Mouse (Mus musculus) hindbrain, embryonic 13.5 days (tissue): ENCODE measurements around the gene H2-T22. TPM values are rescaled to one million over a fixed set of nuclear protein-coding genes. Genes with fewer than 3 reads are reported as not detected.
"Not testable (repeated sequence)": the region's sequence is repeated elsewhere in the genome, so short reads cannot be mapped to it uniquely, and the experiment has no call there.

Source experiments
- ATAC-seq: fragments of 200-750 bp; cut with Nextera tagmentation; 2 replicates; pipeline ENCODE4 v1.8.0; 2017; ENCODE audit warnings: moderate TSS enrichment; ENCODE audit not compliant: low FRiP score
- H3K27ac ChIP-seq: fragments of 300-500 bp; sonication (generic); 2 replicates; pipeline ENCODE4 v1.5.1; 2015; ENCODE audit warnings: inconsistent platforms, mild to moderate bottlenecking, moderate library complexity
- H3K27me3 ChIP-seq: fragments of 300-500 bp; sonication (generic); 2 replicates; pipeline ENCODE4 v1.6.1; 2015; ENCODE audit warnings: mild to moderate bottlenecking, inconsistent platforms
- H3K36me3 ChIP-seq: fragments of 300-500 bp; sonication (generic); 2 replicates; pipeline ENCODE4 v1.6.1; 2015; ENCODE audit warnings: mild to moderate bottlenecking, inconsistent platforms
- H3K4me1 ChIP-seq: fragments of 300-500 bp; sonication (generic); replicated peaks from 2 replicates; pipeline ENCODE4 v1.6.1; 2015; ENCODE audit warnings: inconsistent platforms
- H3K4me2 ChIP-seq: fragments of 300-500 bp; sonication (generic); 2 replicates; pipeline ENCODE4 v1.6.1; 2015; ENCODE audit warnings: inconsistent platforms, mild to moderate bottlenecking, moderate library complexity
- H3K4me3 ChIP-seq: fragments of 300-500 bp; sonication (generic); 2 replicates; pipeline ENCODE4 v1.5.1; 2015; ENCODE audit warnings: mild to moderate bottlenecking, inconsistent platforms
- H3K9ac ChIP-seq: fragments of 300-500 bp; sonication (generic); 2 replicates; pipeline ENCODE4 v1.6.1; 2015; ENCODE audit warnings: mild to moderate bottlenecking, inconsistent platforms
- H3K9me3 ChIP-seq: fragments of 300-500 bp; sonication (generic); 2 replicates; pipeline ENCODE4 v1.6.1; 2016; ENCODE audit warnings: inconsistent platforms
- WGBS: fragments of 180-500 bp; shearing (Covaris S2); methylation state at CpG from one replicate; pipeline ENCODE4 v1.1.7; 2015; 5-methylcytosine and 5-hydroxymethylcytosine counted together
- polyA plus RNA-seq: library from polyadenylated mRNA; unstranded; fragments of >200 nt; fragmentation: Nextera tagmentation; extraction: Ambion mirVana; gene quantifications from 2 replicates; pipeline ENCODE4 v1.2.1, GENCODE M21; 2015

The H2-T22 gene
- polyA plus RNA-seq, 1 experiment from 2014 or later: 7.0 TPM

DNA sequence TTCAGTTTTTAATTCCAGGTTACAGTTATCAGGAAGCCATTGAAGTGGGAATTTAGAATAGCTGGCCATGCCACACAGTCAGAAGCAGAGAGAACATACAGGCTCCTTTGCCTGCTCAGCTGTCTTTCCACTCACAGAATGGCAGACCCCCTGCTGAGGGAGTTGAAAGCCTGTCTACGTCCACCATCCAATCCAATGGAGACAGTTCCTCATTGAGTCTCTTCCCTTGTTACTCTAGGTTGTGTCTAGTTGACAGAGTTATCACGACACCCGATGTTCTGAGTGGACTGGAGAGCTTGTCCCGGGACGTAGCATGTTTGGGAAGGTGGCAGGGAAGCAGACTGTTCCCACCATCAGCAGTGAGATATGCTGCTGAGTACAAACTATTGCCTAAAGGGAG, 17.4 kb downstream of the H2-T22 start:
- Histone ChIP-seq H3K27me3 (no peaks in the 10 kb centered on the region), H3K36me3 (no peaks in the 10 kb centered on the region), H3K4me3 (no peak overlapping the region), H3K27ac (no peak overlapping the region), H3K9me3 (no peaks in the 10 kb centered on the region), H3K4me1 (0 out of 2 replicates have a peak, but pooled peaks cover 14% of the 10 kb centered on the region), H3K4me2 (no peak overlapping the region), H3K9ac (no peak overlapping the region)
- 56% methylated on average over 5 of the region's 5 CpGs for WGBS
- ATAC-seq: no peak

DNA sequence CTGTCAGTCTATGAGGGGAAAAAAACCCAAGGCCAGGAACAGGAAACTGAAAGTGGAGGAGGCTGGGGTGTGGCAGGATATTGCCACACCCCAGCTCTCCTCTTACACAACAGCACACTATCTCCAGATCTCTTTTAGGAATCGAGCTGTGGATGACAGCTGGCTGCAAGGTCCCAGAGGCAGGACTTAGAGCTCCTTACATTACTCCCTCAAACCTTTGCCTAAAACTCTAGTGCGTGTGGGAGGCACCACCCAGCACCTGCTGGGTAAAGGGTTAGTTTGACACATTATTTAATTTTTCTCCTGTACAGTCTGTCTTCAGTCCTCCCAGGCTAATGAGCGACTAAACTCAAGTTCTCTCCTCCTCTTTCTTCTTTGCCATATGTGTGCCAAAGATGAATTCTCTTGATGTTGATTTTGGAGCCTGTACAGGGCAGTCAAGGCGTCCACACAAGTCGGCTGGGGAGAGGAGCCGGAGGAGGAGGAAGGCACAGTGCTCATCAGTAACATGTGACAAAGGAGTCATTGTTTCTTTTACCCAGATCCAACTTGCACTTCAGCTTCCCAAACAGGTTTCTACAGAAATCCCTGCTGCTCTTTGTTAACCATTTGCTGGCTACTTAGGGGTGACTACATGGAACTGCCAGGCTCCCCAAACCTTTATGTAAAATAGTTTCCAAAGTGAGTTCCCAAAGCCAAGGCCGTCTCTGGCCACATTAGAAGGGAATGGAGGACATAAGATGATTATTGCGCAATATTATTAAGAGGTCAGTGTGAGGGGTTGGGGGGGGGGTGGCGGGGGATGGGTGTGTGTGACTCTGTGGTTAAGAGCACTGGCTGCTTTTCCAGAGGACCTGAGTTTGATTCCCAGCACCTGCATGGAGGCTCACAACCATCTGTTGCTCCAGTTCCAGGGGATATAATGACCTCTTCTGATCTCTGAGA, 18.6 kb downstream of the H2-T22 start:
- no peaks in the 10 kb centered on the region for H3K27me3 ChIP-seq
- H3K4me2 ChIP-seq: no peak overlapping the region
- no peak overlapping the region for H3K27ac ChIP-seq
- 0 out of 2 replicates have a peak, but pooled peaks cover 14% of the 10 kb centered on the region for H3K4me1 ChIP-seq
- no peak overlapping the region for H3K4me3 ChIP-seq
- ATAC-seq: no peak
- H3K36me3 ChIP-seq: no peaks in the 10 kb centered on the region
- H3K9me3 ChIP-seq: no peaks in the 10 kb centered on the region
- 63% methylated on average over 9 of the region's 9 CpGs for WGBS
- no peak overlapping the region for H3K9ac ChIP-seq

DNA sequence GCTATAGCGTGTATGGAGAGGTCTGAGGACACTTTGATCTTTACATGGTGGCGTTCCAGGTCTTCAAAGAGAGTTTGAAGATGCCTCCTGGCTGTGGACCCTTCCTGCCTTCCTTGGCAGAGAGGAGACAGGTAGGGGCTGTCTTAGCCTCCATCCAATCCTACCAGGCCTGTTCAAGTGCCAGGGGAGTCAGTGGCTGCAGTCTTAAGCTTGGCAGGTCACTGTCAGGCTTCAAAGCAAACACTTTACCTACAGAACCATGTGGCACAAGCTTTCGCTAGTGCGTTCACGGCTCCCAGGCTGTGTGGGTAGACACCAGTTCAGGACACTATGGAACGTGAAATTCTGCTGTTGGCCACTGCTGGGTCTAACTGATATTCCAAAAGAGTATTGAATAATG, 19.6 kb downstream of the H2-T22 start:
- Histone ChIP-seq H3K27me3 (no peaks in the 10 kb centered on the region), H3K4me1 (0 out of 2 replicates have a peak, but pooled peaks cover 14% of the 10 kb centered on the region), H3K9ac (no peak overlapping the region), H3K9me3 (no peaks in the 10 kb centered on the region), H3K4me3 (no peak overlapping the region), H3K36me3 (no peaks in the 10 kb centered on the region), H3K27ac (no peak overlapping the region), H3K4me2 (no peak overlapping the region)
- ATAC-seq: no peak
- 94% methylated on average over 6 of the region's 6 CpGs for WGBS

DNA sequence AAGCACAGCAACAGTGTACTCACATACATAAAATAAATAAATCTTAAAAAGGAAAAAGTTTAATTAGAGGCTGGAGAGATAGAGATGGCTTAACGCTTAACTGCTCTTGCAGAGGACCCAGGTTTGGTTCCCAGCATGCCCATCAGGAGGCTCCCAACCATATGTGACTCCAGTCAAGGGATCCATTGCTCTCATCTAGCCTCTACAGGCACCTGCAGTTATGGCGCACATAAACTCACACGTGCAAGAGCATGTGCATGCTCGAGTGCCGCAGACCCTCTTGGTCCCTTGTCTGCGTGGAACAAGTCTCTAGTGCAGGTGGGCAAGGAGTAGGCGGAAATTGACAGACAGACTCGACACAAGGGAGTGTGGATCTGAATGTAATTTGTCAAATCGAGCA, 20.4 kb downstream of the H2-T22 start:
- WGBS: 97% methylated on average over 9 of the region's 9 CpGs
- no peaks in the 10 kb centered on the region for H3K9me3 ChIP-seq

DNA sequence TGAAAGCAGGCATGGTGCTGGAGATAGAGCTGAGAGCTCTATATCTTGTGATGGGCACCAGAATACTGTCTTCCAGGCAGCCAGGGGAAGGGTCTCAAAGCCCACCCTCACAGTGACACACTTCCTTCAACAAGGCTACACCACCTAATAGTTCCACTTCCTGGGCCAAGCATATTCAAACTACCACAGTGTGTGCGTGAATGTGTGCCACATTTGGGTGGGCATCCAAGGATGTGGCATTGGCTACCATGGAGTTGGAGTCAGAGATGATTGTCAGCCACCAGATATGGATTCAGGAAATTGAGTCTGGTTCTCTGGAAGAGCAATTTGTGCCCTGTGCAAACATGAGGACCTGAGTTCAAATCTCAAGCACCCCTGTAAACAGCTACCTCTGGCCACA, 21.2 kb downstream of the H2-T22 start:
- 96% methylated on average over 1 of the region's 1 CpGs for WGBS
- no peak overlapping the region for H3K27ac ChIP-seq
- H3K9me3 ChIP-seq: no peaks in the 10 kb centered on the region
- no peaks in the 10 kb centered on the region for H3K36me3 ChIP-seq
- no peaks in the 10 kb centered on the region for H3K27me3 ChIP-seq
- H3K9ac ChIP-seq: no peak overlapping the region
- no peak for ATAC-seq
- H3K4me1 ChIP-seq: 0 out of 2 replicates have a peak, but pooled peaks cover 12% of the 10 kb centered on the region
- H3K4me2 ChIP-seq: no peak overlapping the region
- no peak overlapping the region for H3K4me3 ChIP-seq

More for the DNA sequence above, 20.4 kb downstream of the H2-T22 start:
- Histone ChIP-seq H3K4me1 (0 out of 2 replicates have a peak, but pooled peaks cover 14% of the 10 kb centered on the region), H3K36me3 (no peaks in the 10 kb centered on the region), H3K4me2 (no peak overlapping the region), H3K27me3 (no peaks in the 10 kb centered on the region), H3K27ac (no peak overlapping the region), H3K4me3 (no peak overlapping the region), H3K9ac (no peak overlapping the region)
- no peak for ATAC-seq

DNA sequence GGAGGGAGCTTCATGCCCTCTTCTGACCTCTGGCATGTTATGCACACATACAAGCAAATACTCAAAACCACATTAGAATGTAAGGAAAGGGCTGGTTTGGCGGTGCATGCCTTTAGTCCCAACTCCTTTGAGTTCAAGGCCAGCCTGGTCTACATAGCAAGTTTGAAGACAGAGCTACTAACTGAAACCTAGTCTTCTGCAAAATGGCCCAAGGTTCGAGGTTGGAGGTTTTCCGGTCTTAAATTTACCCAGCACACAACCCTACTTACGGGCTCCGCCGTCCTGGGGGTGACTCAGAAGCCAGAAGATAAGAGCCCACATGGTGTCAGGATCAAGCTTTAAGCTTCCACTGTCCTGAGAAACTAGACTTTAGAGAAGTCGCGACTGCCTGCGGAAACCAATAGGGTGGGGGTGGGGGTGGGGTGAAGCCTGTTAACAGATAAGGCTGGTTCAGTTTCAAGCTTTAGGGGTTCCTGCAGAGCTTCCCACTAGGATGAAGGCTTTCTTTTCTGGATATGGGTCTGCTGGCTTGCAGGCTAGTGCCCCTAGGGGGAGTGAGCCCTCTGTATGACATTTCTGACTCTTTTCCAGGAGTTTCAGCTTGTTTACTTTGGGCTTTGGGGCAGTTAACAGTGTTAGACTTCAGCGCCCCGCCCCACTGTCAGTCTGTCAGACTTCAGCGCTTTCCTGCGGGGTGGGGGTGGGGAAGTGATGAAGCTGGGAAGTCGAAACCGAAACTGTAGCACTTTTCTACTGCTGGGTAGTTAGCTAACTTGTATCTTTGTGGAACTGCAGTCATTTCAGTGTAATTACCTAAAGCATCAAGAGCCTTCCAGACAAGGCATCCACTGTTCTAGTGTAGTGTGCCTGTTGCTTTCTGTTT, 22.1 kb downstream of the H2-T22 start, which contains the start of gene H2-T24:
H2-T24 (minus strand) TSS at position 370 of the 883 bp plus-strand sequence.
- no peak for ATAC-seq
- no peaks in the 10 kb centered on the region for H3K9me3 ChIP-seq
- H3K4me3 ChIP-seq: no peak within 1 kb of the TSS
- H3K9ac ChIP-seq: no peak within 1 kb of the TSS
- H3K36me3 ChIP-seq: peaks cover 4% of the 10 kb centered on the region
- no peak within 1 kb of the TSS for H3K27ac ChIP-seq
- 44% methylated on average over 15 of the region's 15 CpGs for whole genome bisulfite sequencing
- H3K4me2 ChIP-seq: no peak within 1 kb of the TSS
- no peaks in the 10 kb centered on the region for H3K27me3 ChIP-seq
- H3K4me1 ChIP-seq: 0 out of 2 replicates have a peak, but pooled peaks cover 8% of the 10 kb centered on the region

DNA sequence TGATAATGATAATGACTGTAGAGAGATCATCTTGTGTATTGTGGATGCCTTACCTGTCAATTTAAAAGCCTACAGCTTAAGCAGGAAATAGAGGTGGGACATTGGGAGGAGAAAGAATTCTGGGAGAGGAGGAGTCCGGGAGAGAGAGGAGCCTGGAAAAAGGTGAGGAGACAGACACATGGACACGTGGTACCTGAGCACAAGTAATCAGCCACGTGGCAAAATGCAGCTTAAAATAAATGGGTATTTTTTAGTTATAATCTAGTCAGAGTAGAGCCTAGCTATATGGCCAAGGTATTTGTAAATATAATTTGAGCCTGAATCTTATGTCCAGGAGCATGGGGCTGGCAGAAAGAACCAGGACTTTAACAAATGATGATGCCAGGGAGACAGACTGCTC, 23.0 kb downstream of the H2-T22 start:
- H3K36me3 ChIP-seq: peaks cover 14% of the 10 kb centered on the region
- no peak overlapping the region for H3K4me2 ChIP-seq
- H3K4me3 ChIP-seq: no peak overlapping the region
- H3K9ac ChIP-seq: no peak overlapping the region
- H3K27me3 ChIP-seq: no peaks in the 10 kb centered on the region
- no peaks in the 10 kb centered on the region for H3K9me3 ChIP-seq
- 75% methylated on average over 3 of the region's 3 CpGs for WGBS
- ATAC-seq: no peak
- 0 out of 2 replicates have a peak, but pooled peaks cover 8% of the 10 kb centered on the region for H3K4me1 ChIP-seq
- H3K27ac ChIP-seq: no peak overlapping the region

DNA sequence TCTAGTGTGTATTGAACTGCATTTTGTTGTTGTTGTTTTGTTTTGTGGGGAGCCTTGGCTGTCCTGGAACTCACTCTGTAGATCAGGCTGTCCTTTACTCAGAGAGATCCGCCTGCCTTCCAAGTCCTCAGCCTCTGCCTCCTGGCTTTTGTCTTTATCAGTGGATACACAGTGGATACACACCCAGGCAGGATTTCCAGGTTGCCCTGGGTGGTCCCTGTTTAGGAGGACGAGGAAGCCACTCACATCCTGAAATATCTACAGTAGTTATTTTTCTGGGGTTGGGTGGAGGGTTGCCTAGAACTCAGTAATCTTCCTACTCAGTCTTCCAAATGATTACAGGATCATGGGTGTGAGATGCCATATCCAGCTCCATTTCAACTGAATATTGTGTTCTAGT, 23.6 kb downstream of the H2-T22 start:
- H3K9me3 ChIP-seq: no peaks in the 10 kb centered on the region
- no peak overlapping the region for H3K4me3 ChIP-seq
- no peak for ATAC-seq
- 80% methylated on average over 2 of the region's 2 CpGs for WGBS
- H3K36me3 ChIP-seq: peaks cover 19% of the 10 kb centered on the region
- H3K27ac ChIP-seq: no peak overlapping the region
- no peak overlapping the region for H3K4me2 ChIP-seq
- H3K27me3 ChIP-seq: no peaks in the 10 kb centered on the region
- H3K4me1 ChIP-seq: 0 out of 2 replicates have a peak, but pooled peaks cover 5% of the 10 kb centered on the region
- no peak overlapping the region for H3K9ac ChIP-seq

DNA sequence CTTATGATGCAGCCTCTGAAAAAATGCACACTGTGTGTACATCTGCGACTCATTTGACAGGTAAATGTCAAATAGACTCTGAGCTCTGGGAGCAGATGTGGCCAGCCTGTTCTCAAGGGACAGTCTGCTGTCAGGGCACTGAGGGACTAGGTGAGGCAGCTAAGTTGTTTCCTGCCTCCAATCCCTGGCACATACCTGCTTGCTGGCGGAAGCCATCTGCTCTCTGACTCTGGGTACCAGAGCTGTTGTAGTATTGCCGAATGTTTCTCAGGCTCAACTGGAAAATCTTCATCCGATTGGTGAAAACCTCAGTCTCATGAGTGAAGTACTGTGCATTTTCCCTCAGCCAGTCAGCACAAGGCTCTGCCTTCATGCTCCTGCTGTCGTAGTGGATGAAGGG, 25.5 kb downstream of the H2-T22 start:
- peaks cover 19% of the 10 kb centered on the region for H3K36me3 ChIP-seq
- no peak overlapping the region for H3K4me2 ChIP-seq
- 93% methylated on average over 5 of the region's 5 CpGs for WGBS
- no peak overlapping the region for H3K4me3 ChIP-seq
- H3K4me1 ChIP-seq: 0 out of 2 replicates have a peak, but pooled peaks cover 3% of the 10 kb centered on the region
- H3K9me3 ChIP-seq: no peaks in the 10 kb centered on the region
- ATAC-seq: no peak
- H3K27me3 ChIP-seq: no peaks in the 10 kb centered on the region
- no peak overlapping the region for H3K9ac ChIP-seq
- no peak overlapping the region for H3K27ac ChIP-seq

DNA sequence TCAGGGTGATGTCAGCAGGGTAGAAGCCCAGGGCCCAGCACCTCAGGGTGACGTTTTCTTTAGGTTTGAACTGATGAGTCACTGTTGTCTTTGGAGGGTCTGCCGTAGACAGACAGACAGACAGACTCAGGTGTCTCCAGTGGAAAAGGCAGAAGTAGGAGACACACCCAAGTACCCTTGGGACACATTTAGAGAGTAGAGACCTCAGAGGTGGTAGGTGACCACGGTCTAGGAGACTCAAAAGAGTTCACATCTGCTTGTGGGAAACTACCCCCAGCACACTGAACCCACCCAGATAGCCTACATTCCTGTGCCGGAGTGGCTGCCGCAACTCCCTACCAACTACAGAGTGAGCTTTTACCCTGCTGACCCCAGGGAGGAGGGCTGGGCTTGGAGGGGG, 27.6 kb downstream of the H2-T22 start:
- Histone ChIP-seq H3K4me1 (no peaks in the 10 kb centered on the region), H3K9ac (no peak overlapping the region), H3K36me3 (peaks cover 19% of the 10 kb centered on the region), H3K9me3 (no peaks in the 10 kb centered on the region), H3K4me3 (no peak overlapping the region), H3K27ac (no peak overlapping the region), H3K4me2 (no peak overlapping the region), H3K27me3 (no peaks in the 10 kb centered on the region)
- WGBS: 97% methylated on average over 5 of the region's 5 CpGs
- no peak for ATAC-seq

DNA sequence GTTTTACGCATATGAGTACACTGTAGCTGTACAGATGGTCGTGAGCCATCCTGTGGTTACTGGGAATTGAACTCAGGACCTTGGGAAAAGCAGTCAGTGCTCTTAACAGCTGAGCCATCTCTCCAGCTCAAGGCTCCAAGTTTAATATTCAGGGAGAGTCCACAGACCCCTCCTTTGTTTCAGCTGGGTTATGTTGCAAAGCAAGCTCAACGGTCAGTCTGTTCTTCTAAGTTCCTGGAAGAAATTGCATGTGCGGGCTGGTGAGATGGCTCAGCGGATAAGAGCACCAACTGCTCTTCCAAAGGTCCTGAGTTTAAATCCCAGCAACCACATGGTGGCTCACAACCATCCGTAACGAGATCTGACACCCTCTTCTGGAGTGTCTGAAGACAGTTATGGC, 38.1 kb downstream of the H2-T22 start:
- not testable (repeated sequence) for H3K27me3 ChIP-seq, H3K4me3 ChIP-seq, H3K4me1 ChIP-seq, ATAC-seq, H3K9me3 ChIP-seq, H3K9ac ChIP-seq, H3K4me2 ChIP-seq, H3K27ac ChIP-seq
- 94% methylated on average over 7 of the region's 7 CpGs for WGBS
- peaks cover 15% of the 10 kb centered on the region for H3K36me3 ChIP-seq

DNA sequence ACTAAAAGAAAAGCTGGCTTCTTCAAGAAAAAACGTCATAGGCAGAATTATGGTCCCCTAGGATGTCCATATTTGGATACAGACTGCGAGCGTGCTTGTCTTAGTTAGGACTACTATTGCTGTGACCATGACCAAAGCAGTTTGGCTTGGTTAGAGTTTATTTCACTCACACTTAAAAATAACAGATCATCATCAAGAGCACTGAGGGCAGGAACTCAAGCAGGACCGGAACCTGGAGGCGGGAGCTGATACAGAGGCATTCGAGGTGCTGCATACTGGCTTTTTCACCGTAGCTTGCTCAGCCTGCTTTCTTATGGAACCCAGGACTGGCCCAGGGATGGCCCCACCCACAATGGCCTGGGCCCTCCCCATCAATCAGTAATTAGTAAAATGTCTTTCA, 39.2 kb downstream of the H2-T22 start:
- no peak for ATAC-seq
- H3K4me1 ChIP-seq: no peaks in the 10 kb centered on the region
- 93% methylated on average over 7 of the region's 7 CpGs for WGBS
- no peaks in the 10 kb centered on the region for H3K9me3 ChIP-seq
- H3K27me3 ChIP-seq: no peaks in the 10 kb centered on the region
- H3K9ac ChIP-seq: no peak overlapping the region
- no peak overlapping the region for H3K4me3 ChIP-seq
- peaks cover 15% of the 10 kb centered on the region for H3K36me3 ChIP-seq
- H3K4me2 ChIP-seq: no peak overlapping the region
- no peak overlapping the region for H3K27ac ChIP-seq
